Mouse (Mus musculus) liver, postnatal 0 days (tissue): ENCODE results near the gene Camta1. TPM values are rescaled to one million over a fixed set of nuclear protein-coding genes. Genes with fewer than 3 reads are reported as not detected.

ENCODE experiments used
- ATAC-seq: fragments of 200-750 bp; cut with Nextera tagmentation; 2 replicates; pipeline ENCODE4 v1.8.0; 2017; ENCODE audit warnings: mild to moderate bottlenecking, moderate library complexity
- DNase-seq: peaks from one replicate; pipeline ENCODE4 v3.0.0-alpha.2; 2016
- H3K27ac ChIP-seq: fragments of 300-500 bp; sonication (generic); 2 replicates; pipeline ENCODE4 v1.5.1; 2014; ENCODE audit warnings: antibody characterized with exemption, moderate library complexity, mild to moderate bottlenecking, low read depth
- H3K27me3 ChIP-seq: fragments of 300-500 bp; sonication (generic); 2 replicates; pipeline ENCODE4 v1.6.1; 2014; ENCODE audit warnings: low read length, control low read depth, mixed read lengths; ENCODE audit not compliant: insufficient read depth
- H3K36me3 ChIP-seq: fragments of 300-500 bp; sonication (generic); replicated peaks from 2 replicates; pipeline ENCODE4 v1.6.1; 2014; ENCODE audit warnings: mild to moderate bottlenecking, control low read depth, low read length, moderate library complexity, mixed read lengths; ENCODE audit not compliant: insufficient read depth
- H3K4me1 ChIP-seq: fragments of 300-500 bp; sonication (generic); 2 replicates; pipeline ENCODE4 v1.6.1; 2014; ENCODE audit warnings: antibody characterized with exemption, mild to moderate bottlenecking, control low read depth; ENCODE audit not compliant: insufficient read depth
- H3K4me2 ChIP-seq: fragments of 300-500 bp; sonication (generic); 2 replicates; pipeline ENCODE4 v1.6.1; 2014; ENCODE audit warnings: low read depth, mild to moderate bottlenecking, low read length, moderate library complexity, mixed read lengths
- H3K4me3 ChIP-seq: fragments of 300-500 bp; sonication (generic); 2 replicates; pipeline ENCODE4 v1.5.1; 2014; ENCODE audit warnings: low read depth, low read length
- H3K9ac ChIP-seq: fragments of 300-500 bp; sonication (generic); replicated peaks from 2 replicates; pipeline ENCODE4 v1.6.1; 2014; ENCODE audit warnings: mild to moderate bottlenecking, moderate library complexity
- H3K9me3 ChIP-seq: fragments of 300-500 bp; sonication (generic); 2 replicates; pipeline ENCODE4 v1.6.1; 2016; ENCODE audit warnings: mild to moderate bottlenecking, control low read depth, low read length, mixed read lengths
- CTCF ChIP-seq: sonication (generic); IDR thresholded peaks from 2 replicates; pipeline ENCODE4 v1.5.1; 2016; ENCODE audit warnings: antibody characterized with exemption, low read depth
- EP300 ChIP-seq: IDR thresholded peaks from 2 replicates; pipeline ENCODE4 v1.6.1; 2016; ENCODE audit warnings: antibody characterized with exemption, low read depth, mild to moderate bottlenecking
- WGBS: fragments of 180-500 bp; shearing (Covaris S2); extraction: QIAGEN DNeasy Blood & Tissue Kit; methylation state at CpG from one replicate; pipeline ENCODE4 v1.1.7; 2014; ENCODE audit not compliant: insufficient replicate concordance; 5-methylcytosine and 5-hydroxymethylcytosine counted together
- polyA plus RNA-seq: library from polyadenylated mRNA; unstranded; fragments of >200 nt; fragmentation: Nextera tagmentation; extraction: Ambion mirVana; gene quantifications from 2 replicates; pipeline ENCODE4 v1.2.1, GENCODE M21; 2015

The Camta1 gene
- polyA plus RNA-seq, 1 experiment from 2014 or later, result 48.3 TPM

- Histone ChIP-seq H3K9me3 (no peaks in the 10 kb centered on the region), H3K9ac (no peak overlapping the region), H3K27me3 (peaks cover 29% of the 10 kb centered on the region), H3K4me1 (no peaks in the 10 kb centered on the region), H3K4me2 (no peak overlapping the region), H3K36me3 (no peaks in the 10 kb centered on the region), H3K4me3 (no peak overlapping the region), H3K27ac (no peak overlapping the region)
- WGBS, result 62% methylated on average over 16 of the region's 16 CpGs
- ATAC-seq (no peak), DNase-seq (no peak)
- TF ChIP-seq EP300 (no peak), CTCF (no peak)
Observed at GRCm38 (mm10) chr4:151129725-151130557, 731.7 kb downstream of the Camta1 start.

GRCm38 (mm10) chr4:151128641-151129541 is 732.8 kb downstream of the Camta1 start:
- no peaks in the 10 kb centered on the region for H3K36me3 ChIP-seq
- peak overlapping the region; percentile 50 for H3K4me2 ChIP-seq
- H3K9me3 ChIP-seq, result no peaks in the 10 kb centered on the region
- peaks cover 29% of the 10 kb centered on the region for H3K27me3 ChIP-seq
- no peaks in the 10 kb centered on the region for H3K4me1 ChIP-seq
- peak overlapping the region; percentile 13; the same call in 1 of the 2 replicates for H3K4me3 ChIP-seq
- 2% methylated on average over 69 of the region's 69 CpGs for WGBS
- H3K9ac ChIP-seq, result no peak overlapping the region
- DNase-seq (no peak), ATAC-seq (no peak)
- TF ChIP-seq EP300 (no peak), CTCF (no peak)
- H3K27ac ChIP-seq, result no peak overlapping the region

GRCm38 (mm10) chr4:151127636-151128548 is 733.8 kb downstream of the Camta1 start:
- no peaks in the 10 kb centered on the region for H3K36me3 ChIP-seq
- DNase-seq (no peak), ATAC-seq (no peak)
- peaks cover 27% of the 10 kb centered on the region for H3K27me3 ChIP-seq
- no peak overlapping the region for H3K4me3 ChIP-seq
- no peaks in the 10 kb centered on the region for H3K9me3 ChIP-seq
- no peaks in the 10 kb centered on the region for H3K4me1 ChIP-seq
- no peak for TF ChIP-seq CTCF
- no peak for TF ChIP-seq EP300
- no peak overlapping the region for H3K9ac ChIP-seq
- peak overlapping the region; percentile 50; the same call in 1 of the 2 replicates for H3K4me2 ChIP-seq
- no peak overlapping the region for H3K27ac ChIP-seq
- 19% methylated on average over 9 of the region's 10 CpGs for WGBS

- Histone ChIP-seq H3K4me1 (no peaks in the 10 kb centered on the region), H3K4me2 (no peak overlapping the region), H3K27me3 (no peaks in the 10 kb centered on the region), H3K9me3 (no peaks in the 10 kb centered on the region), H3K9ac (no peak overlapping the region), H3K4me3 (no peak overlapping the region), H3K36me3 (no peaks in the 10 kb centered on the region), H3K27ac (no peak overlapping the region)
- ATAC-seq (no peak), DNase-seq (no peak)
- 55% methylated on average over 3 of the region's 3 CpGs for WGBS
- no peak for TF ChIP-seq EP300
Observed at GRCm38 (mm10) chr4:151118883-151119282, 742.8 kb downstream of the Camta1 start.

- Histone ChIP-seq H3K27me3 (peaks cover 21% of the 10 kb centered on the region), H3K9me3 (no peaks in the 10 kb centered on the region), H3K27ac (no peak overlapping the region), H3K4me1 (no peaks in the 10 kb centered on the region), H3K4me2 (no peak overlapping the region), H3K9ac (no peak overlapping the region), H3K4me3 (no peak overlapping the region), H3K36me3 (no peaks in the 10 kb centered on the region)
- ATAC-seq (no peak), DNase-seq (no peak)
- TF ChIP-seq EP300, result no peak
- TF ChIP-seq CTCF, result no peak
- 74% methylated on average over 7 of the region's 7 CpGs for WGBS
Observed at GRCm38 (mm10) chr4:151114574-151114973, 747.1 kb downstream of the Camta1 start.
